Mouse (Mus musculus) thymus, postnatal 10 days (tissue): ENCODE measurements around the gene Rnf19b.
A peak's percentile ranks its signal among the peaks of the same experiment; 100 is the strongest.

ENCODE experiments used
- DNase-seq, 2 experiments: peaks; one replicate each; pipeline ENCODE4 v3.0.0; 2021; ENCODE audit warnings: low spot score in 2 of 2

The Rnf19b gene

GRCm38 (mm10) chr4:129119708-129120107, 61.6 kb downstream of the Rnf19b start:
- DNase-seq, result no peak

- DNase-seq, result peak; percentile 24 to 79
Observed at GRCm38 (mm10) chr4:129120520-129121445, 62.7 kb downstream of the Rnf19b start.

DNA sequence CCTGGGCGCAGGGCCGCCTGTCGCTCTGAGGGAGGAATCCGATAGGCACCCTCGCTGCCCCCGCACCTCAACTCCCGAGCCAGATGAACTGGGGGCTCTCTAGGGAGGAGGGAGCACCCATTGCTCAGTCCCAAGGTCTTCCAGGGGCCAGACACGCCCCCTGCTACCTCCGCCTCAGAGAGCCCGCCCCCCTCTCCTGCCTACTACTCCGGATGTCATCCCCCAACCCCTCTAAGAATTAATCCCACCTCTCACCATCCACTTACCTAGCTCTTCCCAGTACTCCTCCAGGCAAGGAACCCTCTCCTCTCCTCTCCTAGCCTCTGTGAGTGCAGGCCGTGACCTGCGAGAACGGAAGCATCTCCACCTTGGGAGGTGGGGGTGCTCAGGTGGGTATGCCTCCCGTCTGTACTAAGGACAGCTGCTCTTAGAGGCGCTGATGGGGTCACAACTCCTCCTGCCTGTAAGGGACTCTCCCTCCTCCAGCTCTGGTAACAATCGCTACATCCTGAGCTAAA, 63.6 kb downstream of the Rnf19b start, which contains the start of gene Hpca:
Hpca (minus strand) TSS at position 468 of the 518 bp plus-strand sequence.
- no peak for DNase-seq

DNA sequence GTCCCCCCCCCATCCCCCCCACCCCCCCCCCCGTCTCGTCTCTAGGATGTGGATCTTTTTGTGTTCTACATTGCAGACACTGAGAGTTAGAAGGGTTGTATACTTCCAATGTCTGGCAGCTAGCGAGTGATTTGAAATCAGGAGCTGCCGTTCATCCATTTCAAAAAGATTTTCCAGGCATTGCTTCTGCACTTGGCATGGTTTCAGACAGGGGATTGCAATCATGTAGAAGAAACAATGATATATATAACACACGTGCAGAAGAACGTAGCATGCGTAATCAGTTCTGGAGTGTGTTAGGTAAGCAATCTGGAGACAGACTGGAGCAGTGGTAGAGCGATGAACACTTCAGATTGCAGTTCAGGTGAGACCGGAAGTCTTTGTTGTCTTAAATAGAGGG, 64.0 kb downstream of the Rnf19b start:
- DNase-seq, result no peak

- no peak for DNase-seq
Observed at GRCm38 (mm10) chr4:129122719-129123118, 64.6 kb downstream of the Rnf19b start.

DNA sequence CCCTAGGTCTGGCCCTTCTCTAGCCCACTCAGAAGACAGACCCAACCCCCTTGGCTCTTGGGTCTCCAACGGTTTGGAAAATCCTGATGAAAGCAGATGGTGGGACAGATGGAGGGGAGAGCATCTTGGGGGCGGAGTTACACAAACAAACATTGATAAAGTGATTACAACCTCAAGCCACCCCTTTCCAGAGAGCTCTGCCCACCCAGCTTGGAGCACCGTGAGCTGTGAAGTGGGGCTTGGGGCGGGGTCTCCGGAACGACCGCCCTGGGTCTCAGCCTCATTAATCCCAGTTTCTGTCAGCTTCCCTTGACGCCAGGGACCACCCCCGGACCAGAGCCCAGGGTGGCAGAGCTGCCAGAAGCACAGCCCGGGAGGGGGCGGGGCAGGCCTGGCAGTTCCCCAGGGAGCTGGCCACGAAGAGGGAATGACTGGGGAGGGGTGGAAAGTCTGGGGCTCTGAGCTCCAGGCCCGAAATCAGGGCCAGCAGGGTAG, 66.6 kb downstream of the Rnf19b start:
- no peak for DNase-seq

DNA sequence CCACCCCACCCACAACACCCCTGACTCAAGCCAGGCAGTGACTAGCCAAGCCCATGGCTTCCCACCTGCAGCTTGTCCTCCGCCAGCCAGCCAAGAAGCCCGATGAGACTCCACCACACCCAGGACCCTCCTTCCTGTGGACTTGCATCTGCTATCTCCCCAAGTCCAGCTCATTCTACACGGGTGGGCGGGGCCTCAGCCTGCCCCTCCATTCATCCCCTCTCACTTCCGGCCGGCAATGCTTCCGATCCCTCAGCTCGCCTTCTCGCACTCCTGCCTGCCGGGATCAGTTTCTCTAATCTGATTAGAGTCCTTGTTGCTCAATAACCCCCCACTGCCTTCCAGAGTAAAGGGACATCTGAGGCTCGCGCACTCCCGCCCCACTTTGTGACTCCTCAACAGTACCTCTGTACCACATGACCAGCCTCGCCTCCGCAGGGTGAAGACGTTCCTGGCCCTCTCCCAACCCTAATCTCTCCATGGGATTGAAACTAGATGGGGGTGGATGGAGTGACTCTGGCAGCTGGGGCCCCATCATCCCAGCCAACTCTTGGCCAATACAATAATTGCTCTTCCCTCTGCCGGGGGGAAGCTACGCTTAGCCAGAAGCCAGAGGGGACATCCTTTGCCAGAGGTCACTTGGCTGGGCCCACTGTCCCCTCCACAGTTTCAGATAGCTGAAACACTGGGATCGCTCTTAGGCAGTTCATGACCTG, 67.8 kb downstream of the Rnf19b start:
- DNase-seq, result no peak

DNA sequence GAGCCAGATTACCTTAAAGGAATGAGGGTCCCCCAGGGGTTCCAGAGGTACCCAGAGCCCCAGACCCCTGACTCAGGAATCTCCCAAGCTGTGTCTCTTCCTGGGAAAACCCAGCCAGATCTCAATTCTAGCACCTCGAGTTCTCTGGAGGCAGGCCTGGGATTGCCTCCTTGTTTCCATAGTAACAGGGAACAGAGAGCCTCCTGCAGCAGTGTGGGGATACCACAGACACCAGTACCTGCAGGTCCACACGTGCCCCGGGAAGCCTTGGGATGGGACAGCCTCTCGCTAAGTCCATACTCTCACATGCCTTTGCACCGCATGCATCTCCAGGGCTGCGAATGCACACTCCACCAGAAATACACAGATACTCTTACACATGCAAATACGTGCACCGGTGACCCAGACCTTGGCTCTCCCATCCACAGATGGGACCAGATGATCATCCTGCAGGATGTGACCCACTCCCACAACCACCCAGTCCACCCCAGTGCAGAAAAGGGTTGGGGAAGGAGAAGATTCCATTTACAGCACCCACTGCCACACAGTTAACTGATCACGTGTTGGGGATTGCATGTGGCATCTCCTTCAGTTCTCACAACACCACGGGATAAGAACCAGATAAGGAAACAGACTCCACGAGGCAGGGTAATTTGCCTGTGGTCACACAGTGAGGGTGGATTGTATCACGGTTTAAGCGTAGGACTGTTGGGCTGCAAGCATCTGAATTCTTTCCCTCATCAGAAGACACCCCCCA, 70.7 kb downstream of the Rnf19b start:
- DNase-seq, result no peak

- no peak for DNase-seq
Observed at GRCm38 (mm10) chr4:129129387-129129786, 71.3 kb downstream of the Rnf19b start.

DNA sequence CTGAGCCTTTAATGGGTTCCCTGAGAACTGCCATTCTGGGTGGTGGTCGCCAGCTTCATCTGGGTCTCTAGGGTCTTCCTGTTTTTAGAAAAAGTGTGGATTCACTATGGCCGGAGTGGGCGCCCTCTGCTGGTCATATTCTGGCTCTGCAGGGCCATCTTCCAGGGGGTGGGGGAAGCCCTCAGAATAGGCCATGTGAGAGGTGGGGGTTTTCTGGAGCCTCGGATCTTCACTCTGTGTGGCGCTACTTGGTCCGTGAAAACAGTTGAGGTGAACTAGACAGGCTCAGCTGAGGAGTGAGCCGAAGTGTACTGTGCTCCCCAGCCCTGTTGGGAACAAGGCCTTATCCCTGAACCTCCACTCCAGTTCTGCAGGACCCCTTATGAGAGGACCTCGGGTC, 72.1 kb downstream of the Rnf19b start:
- DNase-seq, result peak; percentile 9 to 43

DNA sequence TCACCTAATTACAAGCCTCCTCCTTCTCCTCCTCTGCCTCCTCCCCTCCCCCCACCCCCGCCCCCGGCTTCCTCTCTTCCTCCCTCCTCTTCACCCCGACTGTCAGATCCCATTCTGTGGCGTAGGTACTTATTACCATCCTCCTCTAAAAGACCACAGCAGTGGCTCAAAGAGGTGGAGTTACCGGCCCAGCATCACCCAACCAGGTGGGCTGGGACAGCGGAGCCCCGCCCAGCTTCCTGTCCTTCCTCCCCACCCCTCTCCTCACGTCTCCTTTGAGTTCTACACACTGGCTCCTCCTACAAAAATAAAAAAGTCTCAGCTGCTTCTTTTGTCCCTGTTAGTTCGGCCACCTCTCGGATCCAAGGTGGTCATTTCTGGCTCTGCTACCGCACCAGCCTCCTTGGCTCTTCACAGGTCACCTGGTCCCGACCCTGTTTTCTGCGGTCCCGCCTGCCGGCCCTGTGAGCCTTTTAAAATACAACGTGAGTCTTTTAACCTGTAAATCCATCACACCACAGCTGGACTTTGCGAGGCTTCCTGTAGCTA, 72.8 kb downstream of the Rnf19b start:
- peak; percentile 29 to 30 for DNase-seq

GRCm38 (mm10) chr4:129134799-129135585, 76.9 kb downstream of the Rnf19b start:
- DNase-seq, result peak; percentile 44 to 80
